Mouse (Mus musculus) cortical plate, adult 2 months (tissue): ENCODE results near the gene Nod1.

Experiments used
- CTCF ChIP-seq: fragments of 200-500 bp; IDR thresholded peaks from 2 replicates; pipeline ENCODE4 v1.5.1; 2011; ENCODE audit warnings: mild to moderate bottlenecking, control low read depth, low read length; ENCODE audit not compliant: insufficient read depth; ENCODE audit errors: extremely low read depth
- POLR2A ChIP-seq: fragments of 200-500 bp; IDR thresholded peaks from 2 replicates; pipeline ENCODE4 v1.6.1; 2011; ENCODE audit warnings: mild to moderate bottlenecking, low read length, control low read depth; ENCODE audit not compliant: insufficient read depth; ENCODE audit errors: extremely low read depth

GRCm38 (mm10) chr6:55012516-55012915 lies 40.1 kb upstream of the Nod1 start:
- no peak for TF ChIP-seq POLR2A
- no peak for TF ChIP-seq CTCF
